Mouse (Mus musculus): ENCODE measurements at regions not wholly inside any gene's neighbourhood (a gene's known extent, or its start where the extent isn't known, plus 50 kb on each side); places are given as distances from the start of the nearest gene placed in this dataset.

DNA sequence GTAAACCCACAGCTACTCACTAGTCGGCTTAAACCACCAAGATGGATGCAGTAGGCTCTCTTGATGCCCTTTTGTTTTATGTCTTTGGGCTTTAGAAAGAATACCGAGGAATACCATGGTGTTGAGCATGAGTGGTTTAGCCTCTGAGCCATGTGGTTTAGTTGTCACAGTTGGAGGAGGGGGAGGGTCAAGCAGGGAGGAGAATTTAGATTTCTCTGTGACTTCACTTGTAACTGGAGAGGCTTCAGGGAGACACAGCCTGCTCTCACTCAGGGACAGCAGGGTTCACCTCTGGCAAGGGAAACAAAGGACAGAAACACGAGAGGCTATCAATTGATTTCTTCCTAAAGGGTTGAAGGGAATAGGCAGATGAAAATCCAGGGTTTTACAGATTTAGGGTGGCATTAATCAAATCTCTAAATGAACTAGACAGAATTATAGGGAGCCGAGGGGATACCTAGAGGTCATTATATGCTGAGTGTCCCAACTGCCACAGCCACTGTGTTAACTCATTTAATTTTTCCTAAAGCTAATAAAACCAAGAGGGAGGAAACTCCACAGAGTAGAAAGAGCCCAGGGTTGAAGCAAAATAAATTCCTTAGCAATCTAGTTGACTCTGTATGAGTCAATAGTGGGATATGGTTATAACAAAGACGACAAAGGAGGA is 2113.7 kb upstream of the 5930422O12Rik start:
- DNase-seq = no peak

DNA sequence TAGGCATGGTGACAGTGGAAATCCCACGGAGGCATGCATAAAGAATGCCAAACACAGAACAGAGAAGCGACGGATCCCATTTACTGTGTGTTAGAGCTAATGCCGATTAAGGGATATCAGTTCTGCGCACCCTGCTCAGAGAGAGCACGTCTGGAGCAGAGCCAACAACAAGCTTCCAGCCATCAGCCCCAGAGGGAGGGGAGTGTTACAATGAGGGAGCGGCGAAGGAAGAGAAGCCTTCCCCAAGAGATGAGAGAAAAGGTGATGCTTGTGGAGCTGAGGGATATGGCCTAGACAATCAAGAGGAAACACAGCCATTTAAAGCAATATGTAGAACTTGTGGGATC is 2113.2 kb upstream of the 5930422O12Rik start:
- DNase-seq = no peak

DNA sequence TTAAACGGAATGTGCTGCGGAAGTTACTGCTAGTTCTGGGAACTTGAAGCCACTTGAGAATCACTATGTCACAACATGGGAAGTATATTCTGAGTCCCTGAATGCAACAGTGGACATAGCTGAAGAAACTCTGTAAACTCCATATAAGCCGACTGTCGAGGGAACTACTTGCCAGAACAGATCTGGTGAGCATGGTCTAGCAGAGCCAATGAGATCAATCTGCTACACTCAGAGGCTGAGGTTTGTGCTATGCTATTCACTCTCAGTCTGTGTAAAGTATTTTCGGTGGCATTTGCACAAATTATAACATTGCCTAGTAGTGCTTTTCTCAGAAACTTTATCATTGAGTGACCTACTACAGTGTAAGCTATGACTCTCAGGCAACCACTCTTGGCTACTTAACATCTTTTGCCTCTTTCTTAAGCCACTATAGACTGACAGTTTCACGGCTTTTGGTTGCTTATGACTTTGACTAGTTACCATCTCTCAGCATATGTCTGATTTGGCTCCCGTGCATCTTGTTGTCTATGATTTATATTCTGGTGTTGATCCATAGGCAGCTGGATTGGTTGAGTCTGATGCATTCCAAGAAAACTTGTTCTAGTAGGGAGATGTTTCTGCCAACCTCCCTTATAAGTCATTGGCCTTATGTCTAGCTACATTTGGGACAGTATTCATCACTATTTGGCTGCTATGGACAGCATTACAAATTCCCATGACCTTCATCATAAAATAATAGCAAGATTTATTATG is 2094.8 kb upstream of the 5930422O12Rik start:
- no peak for DNase-seq

DNA sequence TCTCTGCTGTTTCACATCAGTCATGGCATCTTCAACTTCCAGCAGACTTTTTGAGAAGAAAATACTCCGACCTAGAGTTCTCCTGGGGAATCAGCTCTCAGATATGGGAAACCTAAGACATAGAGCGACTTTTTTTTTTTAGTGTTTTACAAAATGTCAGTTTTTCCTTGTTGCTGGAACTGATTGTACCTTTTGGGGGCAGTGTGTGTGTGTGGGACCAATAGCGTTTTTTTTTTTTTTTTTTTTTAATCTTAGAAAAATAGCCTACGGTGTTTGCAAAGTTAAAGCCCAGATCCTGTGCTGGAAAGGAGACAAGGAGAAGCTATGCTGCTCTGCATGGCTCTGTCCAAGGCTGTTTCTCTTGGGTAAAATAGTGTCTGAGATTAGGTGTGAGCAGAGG is 2080.0 kb upstream of the 5930422O12Rik start:
- no peak for DNase-seq

DNA sequence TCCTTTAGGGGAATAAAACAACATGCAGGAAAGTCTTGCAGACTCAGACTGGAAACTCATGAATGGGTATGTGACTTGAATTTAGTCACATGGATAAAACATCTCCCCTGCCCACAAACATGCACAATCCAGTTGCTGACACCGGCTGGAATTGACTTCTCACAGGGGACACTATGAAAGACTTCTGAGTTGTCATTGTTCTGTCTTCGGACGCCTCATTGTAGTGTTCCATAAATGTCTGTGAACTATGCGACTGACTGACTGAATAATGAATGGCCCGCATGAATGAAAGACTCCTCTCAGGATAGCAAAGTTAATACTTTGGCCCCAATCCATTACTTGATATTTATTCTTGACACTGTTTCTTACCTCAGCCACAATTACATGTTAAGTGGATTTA is 2058.9 kb upstream of the 5930422O12Rik start:
- DNase-seq = peak in 1 of 2 experiments; percentile 21

DNA sequence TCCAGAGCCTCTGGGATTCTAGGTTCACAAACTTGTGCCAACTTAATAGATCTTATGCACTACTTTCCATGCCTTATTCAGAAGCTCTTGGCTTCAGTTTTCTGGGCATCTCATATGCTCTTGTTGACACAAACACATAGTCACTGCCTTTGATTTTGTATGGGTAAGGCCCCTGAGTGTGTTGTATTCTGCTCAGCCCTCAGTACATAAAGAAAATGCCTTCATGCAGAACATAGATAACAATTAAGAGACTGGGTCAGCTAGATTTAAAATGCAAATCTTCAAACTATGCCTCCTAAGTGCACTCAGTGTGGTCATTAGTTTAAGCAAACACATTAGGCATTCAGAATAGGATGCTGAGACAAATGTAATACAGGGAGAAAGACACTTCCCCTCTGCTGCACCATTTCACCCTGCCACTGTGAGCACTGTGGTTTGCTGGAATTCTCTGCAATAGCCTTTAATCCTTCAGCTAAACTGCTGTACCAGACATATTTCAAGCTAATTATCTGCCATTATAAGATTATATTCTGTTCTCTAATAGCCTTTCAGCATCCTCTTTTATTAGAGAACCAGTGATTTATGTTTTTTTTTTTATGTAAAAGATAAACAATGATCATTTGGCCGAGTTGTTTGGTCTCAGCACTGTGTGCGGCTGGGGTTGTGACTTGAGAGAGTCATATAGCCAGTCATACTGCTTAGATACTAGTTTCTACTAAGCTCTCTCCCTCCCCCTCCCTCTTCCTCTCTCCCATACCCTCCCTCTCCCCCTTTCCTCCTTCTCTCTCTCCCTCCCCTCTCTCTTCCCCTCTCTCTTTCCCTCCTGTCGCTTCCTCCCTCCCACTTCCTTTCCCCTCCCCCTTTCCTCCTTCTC is 2058.1 kb upstream of the 5930422O12Rik start:
- no peak for DNase-seq

DNA sequence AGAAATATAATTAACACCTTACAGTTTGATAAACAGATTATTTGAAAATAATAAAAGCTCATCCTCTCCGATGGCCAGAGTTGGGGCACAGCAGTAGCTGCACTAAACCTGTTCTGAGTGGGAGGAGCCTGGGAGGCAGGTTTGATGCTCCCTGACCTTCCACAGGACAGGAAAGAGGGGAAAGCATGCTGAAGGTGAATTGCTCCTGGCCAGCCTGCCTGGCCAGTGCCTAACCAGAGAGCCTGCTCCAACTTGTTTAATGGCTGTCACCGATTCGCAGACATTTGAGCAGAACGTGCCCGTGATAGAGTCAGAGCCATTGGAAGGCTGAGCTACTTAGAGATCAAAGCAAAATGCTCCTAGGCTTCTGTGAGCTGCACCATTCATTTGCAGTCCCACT is 2056.9 kb upstream of the 5930422O12Rik start:
- DNase-seq = no peak

DNA sequence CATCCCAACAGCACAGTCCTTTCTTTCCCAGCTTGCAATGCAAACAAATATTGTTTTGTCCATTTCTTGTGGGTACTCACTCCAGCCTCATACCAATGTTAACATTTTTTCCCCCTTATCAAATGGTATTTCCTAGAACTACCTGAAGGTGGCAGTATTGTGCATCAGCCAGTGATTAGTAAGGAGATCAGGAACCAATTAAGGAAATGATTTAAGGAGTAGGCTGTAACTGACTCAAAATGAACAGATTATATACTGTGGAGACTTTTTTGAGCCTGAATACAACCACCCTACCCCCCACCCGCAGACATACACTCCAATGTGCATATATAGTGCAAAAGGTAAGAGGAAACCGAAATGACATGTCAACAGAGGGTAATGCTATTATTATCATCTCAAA is 2056.1 kb upstream of the 5930422O12Rik start:
- no peak for DNase-seq

DNA sequence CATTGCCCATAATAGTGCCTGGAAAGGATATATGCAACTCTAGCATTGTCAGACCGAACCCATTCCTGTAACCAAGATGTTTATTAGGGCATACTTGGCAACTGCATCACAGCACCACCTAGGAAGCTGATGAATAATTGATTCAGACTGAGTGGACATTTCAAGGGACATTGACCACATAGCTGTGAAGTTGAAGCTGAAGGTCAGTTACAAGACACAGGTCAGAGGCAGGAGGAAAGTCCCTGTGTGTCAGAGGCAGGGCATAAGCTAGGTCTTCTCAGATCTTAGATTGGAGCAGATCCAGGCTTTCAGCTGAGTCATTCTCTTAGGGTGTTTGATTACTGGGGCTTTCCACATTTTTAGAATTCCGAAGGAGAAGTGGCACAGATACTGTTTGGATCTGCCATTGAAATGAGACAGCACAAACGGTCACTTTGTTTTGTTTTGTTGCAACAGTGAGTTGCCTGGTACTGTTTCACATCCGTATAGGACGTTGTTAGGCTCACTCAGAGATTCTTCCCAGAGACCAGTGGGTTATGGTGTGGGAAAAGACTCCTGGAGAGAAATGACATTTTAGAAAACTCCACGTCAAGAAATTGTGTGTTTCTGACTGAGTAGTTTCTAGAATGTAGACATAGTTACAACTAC is 2055.2 kb upstream of the 5930422O12Rik start:
- DNase-seq = peak; percentile 17 to 54

DNA sequence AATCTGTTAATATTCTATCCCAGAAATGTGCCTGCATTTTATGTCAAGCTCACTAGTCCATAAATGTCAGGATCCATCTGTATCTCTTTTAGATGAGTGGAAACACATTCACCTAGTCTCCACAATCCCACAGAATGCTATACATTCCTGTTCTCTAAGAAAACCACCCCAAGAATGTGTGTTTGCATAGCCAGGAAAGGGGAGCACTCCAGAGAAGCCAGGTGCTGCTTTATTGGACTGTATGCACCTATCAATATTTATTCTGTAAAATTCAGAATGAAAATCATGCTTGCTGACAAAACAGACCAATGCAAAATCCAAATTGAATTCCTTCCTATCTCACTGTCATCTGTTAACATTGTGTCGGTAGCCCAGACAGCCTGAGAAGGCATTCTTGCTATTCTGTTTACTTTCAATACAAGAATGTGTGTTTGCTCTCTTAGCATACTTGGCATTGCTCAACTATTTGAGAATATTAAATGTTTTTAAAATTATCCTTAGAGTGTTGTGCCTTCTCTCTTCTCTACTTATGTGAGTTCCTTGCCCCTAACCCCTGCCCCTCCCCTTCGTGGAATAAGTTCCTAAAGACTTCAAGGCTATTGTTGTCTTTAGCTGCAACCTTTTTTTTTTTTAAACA is 2050.7 kb upstream of the 5930422O12Rik start:
- DNase-seq = no peak

DNA sequence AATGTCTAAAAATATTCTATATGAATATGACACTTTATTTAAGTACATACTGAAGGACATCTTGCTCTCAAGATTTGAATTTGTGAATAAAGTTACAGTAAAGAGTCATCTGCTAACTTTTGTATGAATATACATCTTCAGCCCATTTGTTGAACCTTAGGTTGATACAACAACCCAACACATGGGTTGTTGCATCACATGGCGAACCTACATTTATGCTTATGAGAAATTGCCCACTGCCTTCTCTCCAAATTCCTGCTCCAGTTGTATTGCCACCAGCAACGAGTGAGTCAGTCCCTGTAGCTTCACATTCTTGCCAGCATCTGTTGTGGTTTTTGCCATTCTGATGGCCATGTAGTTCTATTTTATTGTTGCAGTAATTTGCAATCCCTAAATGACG is 2023.7 kb upstream of the 5930422O12Rik start:
- no peak for DNase-seq

DNA sequence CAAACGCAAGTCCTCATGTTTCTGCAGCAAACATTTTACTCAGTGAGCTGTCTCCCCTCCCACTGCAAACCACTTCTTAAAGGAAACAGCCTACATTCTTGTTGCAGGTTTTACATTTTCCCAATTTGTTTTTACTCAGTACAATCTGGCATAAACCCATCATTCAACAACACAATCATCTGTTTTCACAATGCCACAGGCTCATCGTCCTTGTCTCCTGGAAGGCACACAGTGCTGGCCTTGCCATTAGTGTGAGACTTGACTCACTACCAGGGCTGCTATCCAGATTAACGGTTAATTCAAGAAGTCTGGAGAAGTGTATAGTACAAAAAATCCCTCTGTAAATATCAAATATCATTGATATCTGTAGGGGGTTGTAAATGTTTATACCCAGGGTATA is 2006.3 kb upstream of the 5930422O12Rik start:
- DNase-seq = no peak

DNA sequence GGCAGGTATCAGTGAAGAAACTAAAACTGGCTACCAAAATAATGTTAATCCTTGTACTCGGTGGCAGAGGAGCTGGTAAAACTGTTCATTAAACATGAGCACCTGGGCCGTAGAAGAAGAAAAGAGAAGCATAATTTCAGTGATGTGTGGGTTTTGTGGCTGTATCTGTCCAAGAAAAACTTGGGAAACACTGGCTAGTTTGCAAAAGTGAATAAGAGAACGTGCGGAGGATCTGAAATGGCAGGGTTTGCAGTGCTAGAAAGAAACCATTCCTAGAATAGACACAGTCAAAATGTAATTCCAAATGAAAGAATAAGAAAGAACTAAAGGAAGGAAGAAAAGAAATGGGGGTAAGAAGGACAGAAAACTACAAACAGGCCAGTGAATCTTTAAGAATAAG is 2000.8 kb upstream of the 5930422O12Rik start:
- DNase-seq = no peak

DNA sequence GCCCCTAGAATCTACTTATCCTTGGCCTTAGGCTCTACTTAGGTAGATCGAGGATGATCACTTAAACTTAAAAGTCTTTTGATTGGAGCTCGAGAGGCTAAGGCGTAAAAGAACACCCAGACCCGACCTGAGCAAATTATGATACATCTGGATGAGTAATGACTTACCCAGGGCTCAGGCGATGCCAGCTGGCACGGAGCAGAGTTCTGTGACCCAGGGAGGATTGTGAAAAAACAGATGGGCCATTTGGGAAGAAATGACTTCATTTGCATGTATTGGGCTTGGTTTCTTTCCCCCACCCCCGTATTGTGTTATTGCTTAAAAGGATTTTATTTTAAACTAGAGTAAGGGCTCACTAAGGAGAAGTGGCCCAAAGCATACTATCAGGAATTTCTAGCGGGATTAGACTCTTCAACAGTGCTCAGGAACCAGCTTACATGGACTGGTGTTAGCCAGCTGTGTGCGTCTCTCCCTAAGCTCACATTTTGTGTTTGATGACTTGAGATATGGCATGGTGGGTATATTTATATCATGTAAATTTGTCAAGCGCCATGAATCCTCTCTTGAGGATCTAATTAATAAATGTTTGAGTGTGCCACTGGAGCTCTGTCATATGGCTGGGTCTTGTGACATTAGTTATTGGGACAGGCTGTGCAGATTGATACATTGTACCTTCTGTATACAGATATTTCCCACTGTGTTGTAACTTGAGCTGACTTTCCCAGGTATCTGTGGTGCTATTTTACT is 1991.9 kb upstream of the 5930422O12Rik start:
- no peak for DNase-seq

DNA sequence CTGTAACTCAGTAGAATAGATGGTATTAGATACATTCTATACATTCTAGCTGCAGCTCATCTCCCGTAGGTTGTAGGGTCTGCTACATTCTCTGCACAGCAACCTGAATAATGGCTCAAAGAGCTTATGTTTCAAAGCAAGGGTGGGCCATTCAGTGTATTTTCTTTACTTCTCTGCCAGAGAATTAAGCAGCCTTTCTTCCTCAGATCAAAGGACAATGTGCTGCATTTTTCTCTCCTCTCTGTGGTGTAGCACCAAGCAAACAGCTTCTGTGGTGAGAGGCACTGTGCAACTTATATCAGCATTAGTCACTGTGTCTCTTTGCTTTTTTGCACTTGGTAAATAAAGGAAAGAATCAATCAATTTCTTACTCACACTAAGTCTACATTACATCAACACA is 1983.7 kb upstream of the 5930422O12Rik start:
- DNase-seq = no peak

DNA sequence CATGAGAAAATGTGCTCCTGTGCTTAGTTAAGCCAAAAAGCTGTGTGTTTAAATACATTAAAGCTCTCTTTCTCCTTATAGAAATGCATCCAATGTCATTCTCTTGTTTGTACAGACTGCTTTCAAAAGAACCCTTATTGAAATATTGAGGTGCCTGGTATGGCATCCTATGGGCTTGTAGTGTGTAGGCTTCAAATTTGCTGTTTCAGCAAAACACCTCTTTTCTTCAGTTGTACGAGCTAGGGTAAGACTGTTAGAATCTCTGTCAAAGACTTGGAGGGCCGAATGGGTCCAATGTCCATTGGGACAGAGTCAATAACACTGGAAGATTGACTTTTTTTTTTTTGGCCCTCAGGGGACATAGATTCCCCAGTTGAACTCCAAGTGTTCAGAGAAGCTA is 1980.5 kb upstream of the 5930422O12Rik start:
- no peak for DNase-seq

DNA sequence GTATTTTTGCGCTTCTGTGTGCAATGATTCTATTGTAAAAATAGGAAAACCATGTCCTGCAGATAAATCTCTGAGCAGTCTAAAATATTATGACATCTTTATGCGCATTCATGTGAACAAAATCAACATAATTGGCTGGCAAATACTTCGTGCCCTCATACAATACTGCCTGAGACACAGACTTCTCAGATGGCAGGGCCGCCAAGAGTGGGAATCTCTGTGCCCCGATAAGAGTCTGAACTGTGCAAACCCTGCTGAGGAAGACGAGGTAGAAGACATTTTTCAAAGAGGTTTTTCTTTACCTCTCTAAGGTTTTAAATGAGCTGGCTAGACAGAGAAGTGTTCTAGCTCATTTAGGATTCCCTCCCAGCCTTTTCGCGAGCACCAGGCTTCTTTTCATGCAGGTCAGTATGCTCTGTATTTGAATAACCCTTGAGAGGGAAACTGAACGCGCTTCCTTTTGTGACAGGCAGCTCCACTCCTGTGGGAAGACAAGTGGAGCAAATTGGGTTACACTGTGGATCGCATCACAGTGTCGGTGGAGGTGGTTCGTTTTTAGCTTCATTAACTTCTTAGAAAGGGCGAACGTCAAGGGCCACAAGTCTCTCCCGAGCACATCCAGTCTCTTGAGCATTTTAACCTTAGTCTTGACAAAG is 1973.6 kb upstream of the 5930422O12Rik start:
- DNase-seq = no peak

DNA sequence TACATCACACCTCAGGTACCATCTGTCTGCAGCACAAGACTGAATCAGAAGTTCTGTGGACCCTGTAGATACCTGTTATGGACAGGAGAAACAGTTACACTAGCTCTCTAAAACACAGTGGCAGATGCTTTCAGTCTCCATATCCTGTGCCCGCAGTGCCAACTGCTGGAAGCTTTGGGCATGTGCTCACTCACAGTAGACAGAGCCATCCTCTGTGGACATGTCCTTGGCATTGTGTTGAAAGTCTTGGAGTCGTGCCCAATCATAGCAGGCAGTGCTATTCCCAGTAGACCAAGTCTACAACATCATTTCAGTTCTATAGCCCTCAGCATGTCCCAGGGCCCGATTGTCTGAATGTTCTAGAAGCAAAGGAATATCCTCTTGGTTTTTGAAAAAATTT is 1968.2 kb upstream of the 5930422O12Rik start:
- no peak for DNase-seq

All from kidney, adult 8-10 months (tissue).